Mouse (Mus musculus) c-Kit-positive CD71-positive TER-119-positive erythroid progenitor cells, embryonic 14.5 days (primary cell): Measurements from ENCODE around the gene Kif18b.
A peak's percentile ranks its signal among the peaks of the same experiment; 100 is the strongest.

Source experiments
- DNase-seq: peaks from one replicate; pipeline ENCODE4 v3.0.0-alpha.2; 2013; ENCODE audit warnings: low spot score

Kif18b gene

GRCm38 (mm10) chr11:102937529-102938182 lies 12.7 kb upstream of the Kif18b start:
- no peak for DNase-seq

DNA sequence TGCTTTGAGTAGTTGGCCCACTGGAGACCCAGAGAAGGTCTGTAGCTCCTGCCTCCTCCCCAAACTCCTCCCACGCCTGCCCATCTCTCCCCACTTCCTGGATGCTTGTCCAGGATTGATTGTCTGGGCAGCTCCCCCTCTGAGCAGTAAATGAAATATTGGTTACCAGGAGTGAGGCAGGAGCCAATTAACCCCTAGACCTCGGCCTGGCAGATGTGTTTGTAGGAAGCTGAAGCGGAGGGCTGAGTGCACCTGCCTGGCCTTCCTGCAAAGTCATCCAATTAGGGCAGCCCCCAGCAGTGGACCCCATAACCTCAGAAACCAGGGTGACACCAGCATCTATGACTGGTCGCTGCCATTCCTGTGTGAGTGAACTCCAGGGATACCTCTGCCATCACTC lies 11.3 kb upstream of the Kif18b start:
- no peak for DNase-seq

DNA sequence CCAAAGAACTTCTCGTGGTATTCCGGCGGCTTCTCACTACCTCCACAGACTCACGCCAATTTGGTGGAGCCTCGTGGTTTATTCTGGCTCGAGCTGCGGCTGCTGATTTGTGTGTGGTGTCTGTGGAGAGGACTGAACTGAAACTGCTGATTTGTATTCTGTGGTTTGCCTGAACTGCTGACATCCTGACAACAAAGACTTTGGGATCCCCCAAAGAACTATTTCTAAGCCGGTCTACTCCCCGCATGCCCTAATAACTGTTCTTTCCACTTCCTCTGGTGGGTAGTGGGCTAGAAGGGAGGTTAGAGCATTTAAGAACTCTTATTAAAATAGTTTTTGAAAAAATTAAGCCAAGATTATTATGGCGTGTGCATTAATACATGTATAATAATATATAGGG lies 5.7 kb upstream of the Kif18b start:
- DNase-seq = no peak

DNA sequence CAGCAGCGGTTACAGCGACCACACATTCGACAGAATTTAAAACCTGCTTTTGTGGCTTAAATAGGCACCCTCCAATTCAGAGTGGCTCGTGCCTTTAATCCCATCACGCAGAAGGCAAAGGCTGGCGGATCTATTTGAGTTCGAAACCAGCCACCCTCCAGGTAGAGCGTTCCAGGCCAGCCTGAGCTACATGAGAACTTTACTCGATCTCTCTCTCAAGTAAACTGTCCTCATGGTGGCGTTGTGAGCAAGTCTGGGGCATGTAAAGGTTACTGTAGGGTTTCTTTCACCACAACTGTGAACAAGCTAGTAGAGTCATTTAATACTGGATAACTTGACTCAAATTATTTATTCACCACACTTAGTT lies 410 bp upstream of the Kif18b start:
- DNase-seq = peak; percentile 70

DNA sequence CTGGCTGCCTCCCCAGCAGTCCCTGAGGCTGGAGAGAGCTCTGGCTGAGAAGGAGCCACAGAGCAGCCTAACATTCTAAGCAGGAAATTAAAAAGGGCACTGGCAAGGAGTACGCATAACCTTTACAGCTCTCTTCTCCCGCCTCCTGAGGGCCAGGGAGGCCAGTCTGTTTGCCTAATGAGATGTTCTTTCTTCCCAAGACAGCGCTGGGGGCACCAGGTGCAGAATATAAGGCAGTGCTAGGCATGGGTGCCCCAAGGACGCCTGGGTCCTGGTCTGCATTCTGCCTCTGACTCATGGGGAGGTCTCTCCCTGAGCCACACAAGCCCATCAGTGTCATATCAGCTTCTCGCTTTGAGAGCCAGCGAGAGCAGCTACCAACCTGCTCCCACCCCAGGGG lies 3.4 kb downstream of the Kif18b start:
- no peak for DNase-seq

DNA sequence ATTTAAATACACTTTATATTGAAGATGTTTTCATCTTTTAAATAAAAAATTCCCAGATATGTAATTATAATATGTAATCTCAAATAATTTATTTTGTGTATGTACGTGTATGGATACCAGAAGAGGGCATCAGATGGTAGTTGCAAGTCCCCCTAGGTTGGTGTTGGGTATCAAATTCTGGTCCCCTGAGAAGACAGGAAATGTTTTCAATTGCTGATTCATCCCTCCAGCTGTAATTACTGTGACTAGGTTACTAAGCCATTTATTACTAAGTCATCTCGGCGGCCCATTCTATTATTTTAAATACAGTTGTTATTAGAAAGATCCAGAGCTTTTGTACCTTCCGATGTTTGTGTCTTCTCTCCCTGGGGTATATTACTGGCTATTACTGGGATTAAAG lies 6.8 kb downstream of the Kif18b start:
- DNase-seq = no peak

DNA sequence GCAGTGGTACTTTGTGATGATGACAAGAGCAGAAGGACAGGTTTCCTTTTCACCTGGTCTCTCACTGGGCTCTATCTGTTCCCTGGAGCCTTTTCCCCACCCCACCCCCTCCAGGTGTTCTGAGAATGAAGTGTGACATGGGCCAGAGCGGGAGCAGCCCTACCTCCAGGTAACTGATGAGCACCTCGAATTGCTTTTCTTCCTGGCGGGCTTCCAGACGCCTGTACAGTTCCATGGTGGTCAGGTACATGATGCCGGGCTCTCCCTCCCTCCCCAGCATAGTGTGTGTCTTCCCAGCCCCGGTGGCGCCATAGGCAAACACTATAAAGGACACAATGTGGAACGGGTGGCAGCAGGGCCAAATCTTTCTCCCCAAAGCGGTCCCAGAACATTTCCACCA lies 9.5 kb downstream of the Kif18b start:
- no peak for DNase-seq

- no peak for DNase-seq
Observed at GRCm38 (mm10) chr11:102911376-102911775, 13.5 kb downstream of the Kif18b start.

DNA sequence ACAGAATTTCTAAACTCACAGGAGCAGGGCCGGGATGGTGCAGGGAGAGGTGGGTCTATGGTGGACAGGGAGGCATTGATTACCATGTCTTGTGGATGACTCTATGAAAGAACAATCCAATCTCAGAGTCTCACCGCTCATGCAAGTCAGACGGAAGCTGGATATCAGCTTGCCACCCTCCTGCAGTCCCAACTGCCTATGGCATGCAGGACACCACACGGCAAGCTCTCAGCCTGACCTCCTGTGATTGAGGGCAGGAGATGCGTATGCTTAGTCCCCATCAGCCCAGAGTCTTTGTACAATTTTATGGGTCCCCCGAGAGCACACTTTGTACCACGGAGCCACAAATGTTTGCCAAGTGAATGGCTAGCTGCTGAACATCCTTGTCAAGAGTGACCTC lies 21.3 kb downstream of the Kif18b start:
- DNase-seq = no peak

DNA sequence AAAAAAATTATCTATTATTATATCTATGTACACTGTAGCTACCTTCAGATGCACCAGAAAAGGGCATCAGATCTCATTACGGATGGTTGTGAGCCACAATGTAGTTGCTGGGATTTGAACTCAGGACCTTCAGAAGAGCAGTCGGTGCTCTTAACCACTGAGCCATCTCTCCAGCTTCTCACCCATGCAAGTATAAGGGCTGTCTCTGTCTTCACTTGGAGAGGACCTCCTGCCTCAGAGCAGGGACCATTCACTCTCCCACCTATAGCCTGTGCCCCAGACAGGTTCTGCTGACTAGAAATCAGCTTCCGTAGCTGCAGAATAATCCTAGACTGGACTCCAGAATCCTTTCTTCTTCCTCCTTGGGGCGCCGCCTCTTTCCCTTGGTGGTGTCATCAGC lies 22.8 kb downstream of the Kif18b start:
- DNase-seq = no peak

DNA sequence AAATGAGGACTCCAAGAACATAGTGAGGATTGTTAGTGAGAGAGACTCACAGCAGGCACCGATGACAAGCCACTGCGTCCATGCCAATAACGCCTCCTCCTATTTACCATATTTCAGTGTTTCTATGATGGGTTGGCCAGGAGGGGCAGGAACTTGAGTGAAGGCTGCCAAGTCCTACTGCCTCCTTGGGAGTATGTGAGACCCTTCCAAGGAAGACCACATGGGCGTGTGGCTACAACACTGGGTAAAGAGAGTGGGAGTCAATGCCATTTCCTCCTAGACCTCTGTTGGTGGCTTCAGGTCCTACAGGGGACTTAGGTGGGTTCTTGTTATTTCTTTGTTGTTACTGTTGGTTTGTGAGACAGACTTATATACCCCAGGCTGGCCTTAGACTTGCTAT lies 23.7 kb downstream of the Kif18b start:
- DNase-seq = no peak

DNA sequence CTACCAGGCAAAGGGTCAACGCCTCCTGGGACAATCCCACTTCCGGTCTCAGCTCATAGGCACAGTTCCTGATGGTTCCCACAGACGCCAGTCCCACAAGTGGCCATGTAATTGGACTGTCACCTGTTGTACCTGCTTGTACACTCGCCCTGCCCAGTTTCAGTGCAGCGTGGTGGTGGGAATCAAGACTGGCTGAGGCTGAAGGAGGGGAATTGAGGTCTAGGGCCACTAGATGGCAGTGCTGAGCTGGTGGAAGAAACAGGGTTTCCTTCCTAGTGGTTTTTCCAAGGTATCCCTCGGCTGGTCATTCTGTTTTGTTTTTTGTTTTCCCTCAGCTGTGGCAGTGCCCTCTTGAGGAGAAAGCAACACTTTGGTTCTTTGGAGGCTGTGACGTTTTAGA lies 24.2 kb downstream of the Kif18b start, which contains the start of gene Gfap:
TSS of gene Gfap (minus strand) at position 150 of the 400 bp plus-strand sequence.
- DNase-seq = peak; percentile 72

DNA sequence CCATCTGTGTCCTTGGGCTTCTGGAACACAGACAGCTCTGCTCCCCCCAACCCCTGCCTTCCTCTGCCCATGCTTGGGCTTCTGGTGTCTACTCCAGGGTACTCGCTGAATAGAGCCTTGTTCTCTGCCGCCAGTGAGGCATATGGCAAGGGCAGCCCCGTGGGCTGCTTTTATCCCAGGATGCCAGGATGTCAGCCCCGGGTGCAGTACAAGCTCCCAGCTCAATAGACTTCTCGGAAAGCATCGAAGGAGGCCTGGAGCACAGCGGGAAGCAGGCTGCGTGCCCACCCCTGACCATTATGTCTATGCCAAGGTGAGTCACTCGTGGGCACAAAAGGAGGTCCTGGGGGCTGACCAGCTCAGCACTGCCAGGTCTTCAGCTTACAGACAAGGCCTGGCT lies 26.5 kb downstream of the Kif18b start:
- DNase-seq = no peak

DNA sequence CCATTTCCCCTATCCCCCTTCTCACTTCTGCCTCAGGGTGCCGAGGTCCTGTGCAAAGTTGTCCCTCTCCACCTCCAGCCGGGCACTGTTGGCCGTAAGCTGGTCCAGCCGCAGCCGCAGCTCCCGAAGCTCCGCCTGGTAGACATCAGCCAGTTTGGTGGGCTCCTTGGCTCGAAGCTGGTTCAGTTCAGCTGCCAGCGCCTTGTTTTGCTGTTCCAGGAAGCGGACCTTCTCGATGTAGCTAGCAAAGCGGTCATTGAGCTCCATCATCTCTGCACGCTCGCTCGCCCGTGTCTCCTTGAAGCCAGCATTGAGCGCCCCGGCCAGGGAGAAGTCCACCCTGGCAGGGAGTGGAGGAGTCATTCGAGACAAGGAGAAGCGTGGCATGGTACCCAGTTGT lies 28.3 kb downstream of the Kif18b start:
- DNase-seq = no peak

DNA sequence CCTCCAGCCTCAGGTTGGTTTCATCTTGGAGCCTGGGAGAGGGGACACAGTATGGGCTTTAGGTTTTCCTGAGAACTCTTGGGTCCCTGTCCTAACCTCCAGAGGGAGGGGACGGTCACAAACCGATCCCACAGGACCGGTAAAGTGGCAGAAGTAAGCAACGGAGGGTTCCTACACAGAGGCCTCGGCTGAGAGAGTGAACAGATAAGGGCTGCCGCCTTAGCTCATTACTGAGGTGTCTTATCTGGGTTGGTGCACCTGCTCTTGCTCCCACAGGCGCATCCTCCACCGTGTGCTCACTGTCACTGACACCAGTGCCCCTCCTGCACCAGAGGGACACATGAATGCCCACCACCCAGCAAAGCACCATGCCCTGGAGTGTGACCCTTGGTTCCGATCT lies 29.1 kb downstream of the Kif18b start:
- DNase-seq = peak; percentile 85

- DNase-seq = no peak
Observed at GRCm38 (mm10) chr11:102894716-102895115, 30.2 kb downstream of the Kif18b start.

DNA sequence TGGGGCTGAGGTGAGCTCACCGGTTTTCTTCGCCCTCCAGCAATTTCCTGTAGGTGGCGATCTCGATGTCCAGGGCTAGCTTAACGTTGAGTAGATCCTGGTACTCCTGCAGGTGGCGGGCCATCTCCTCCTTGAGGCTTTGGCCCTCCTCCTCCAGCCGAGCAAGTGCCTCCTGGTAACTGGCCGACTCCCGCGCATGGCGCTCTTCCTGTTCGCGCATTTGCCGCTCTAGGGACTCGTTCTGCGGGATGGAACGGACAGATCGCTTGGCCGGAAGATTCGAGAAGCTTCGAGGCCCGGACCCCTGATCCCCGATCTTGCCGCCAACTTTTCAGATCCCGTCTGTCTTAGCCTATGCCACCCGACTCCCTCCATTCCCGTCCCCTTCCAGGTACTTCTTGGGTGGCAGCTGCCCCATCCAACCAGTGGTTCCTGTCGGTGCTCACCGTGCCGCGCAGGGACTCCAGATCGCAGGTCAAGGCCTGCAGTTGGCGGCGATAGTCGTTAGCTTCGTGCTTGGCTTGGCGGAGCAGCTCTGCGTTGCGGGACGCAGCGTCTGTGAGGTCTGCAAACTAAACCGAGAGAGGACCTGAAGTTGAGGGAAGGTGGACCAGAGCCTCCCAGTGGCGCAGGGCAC lies 31.8 kb downstream of the Kif18b start:
- peak; percentile 82 for DNase-seq

DNA sequence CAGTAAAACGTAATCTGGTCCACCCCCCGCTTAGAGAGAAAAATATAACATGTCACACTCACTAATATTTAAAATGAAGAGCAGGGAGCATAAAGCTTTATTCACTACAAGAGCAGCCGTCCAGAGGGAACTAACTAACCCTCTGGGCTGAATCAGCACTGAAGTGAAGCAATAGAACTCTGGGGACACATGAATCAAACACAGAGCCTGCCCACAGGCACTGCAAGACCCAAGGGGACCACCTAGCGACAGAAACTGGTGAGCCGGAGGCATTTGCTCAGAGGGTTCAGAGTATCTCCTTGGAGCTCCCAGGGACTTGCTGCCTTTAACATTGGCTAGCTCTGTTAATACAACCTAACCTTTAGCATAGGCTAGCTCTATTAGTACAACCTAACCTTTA lies 34.8 kb downstream of the Kif18b start:
- DNase-seq = no peak

GRCm38 (mm10) chr11:102888135-102888534 lies 36.8 kb downstream of the Kif18b start:
- no peak for DNase-seq

DNA sequence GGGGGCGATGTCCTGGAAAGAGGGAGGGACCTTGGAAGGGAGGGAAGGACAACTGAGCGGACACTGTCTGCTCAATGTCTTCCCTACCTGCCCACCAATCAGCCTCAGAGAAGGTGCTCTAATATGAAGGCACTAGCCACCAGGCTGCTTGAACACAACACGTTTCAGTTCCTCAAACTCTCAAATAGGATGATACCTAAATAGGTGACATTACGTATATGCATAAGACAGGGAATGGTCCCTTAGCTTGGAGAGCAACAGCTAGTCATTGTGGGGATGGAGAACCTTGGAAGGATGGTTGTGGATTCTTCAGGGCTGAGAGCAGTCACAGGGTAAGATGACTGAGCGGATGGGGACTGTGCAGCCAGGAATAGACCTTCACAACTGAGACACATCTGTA lies 37.5 kb downstream of the Kif18b start:
- DNase-seq = no peak

DNA sequence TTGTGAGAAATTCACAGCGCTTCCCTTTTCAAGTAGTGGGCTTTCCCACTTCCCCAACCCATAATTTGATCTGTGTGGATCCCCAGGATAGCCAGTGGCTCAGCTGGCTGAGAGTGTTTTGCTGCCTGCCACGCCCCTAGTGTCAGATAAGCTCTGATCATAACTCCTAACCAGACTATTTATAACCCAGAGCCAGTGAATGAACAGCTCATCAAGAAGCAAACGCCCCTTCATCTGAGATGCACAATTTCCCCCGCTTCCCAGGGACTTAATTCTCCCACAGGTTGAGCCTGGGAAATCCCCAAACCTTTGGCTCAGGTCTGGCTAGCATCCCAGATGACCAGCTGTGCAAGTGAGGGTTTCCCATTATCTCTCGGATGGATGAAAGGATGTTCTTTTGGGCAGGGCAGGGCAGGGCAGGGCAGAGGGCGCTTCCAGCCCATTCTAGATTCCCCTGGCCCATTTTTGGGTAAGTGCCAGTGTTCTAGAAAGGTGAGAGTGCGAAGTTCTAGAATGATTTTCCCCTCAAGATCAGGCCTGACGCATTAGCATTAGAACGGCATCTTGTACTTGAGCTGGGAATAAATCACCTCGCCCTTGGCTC lies 40.2 kb downstream of the Kif18b start, which contains the start of gene Fam187a:
TSS of gene Fam187a (plus strand) at position 554 of the 604 bp plus-strand sequence.
- DNase-seq = no peak

DNA sequence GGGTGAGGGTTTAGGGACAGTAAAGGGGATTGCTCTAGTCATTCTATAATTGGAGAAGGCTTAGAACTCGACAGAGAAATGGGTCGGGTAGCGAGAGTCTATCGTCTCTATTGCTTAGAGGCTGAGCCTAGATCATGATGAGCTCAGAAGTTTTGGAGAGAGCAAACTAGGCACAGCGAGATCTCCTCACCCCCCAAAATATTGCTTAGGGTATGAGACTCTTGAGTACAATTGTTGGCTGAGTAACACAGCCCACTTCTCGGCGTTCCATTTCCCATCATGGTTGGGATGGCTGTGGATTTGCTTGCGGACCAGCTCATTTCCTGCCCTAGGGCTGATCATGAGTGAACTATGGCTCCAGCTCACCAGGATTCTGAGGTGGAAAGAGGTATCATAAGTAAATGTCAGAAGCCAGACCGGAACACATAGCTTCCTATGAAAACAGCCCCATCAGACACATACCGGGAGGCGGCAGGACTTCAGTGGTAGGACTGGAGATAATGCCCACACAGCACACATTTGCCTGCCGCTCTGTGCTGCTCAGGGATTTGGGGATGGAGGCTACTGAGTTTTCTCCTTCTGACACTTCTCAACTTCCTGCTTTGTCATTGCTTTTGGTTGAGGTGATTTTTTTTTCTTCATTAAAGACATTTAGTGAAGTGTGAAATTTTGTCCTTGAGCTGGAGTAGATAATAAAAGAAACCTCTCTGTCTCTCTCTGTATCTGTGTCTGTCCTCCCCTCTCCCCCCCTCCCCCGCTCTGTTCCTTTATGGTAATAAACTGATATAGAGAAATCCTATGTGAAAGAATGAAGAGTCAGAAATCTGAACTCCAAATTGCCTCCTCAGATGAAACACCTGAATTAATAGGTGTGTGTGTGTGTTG lies 43.4 kb downstream of the Kif18b start:
- DNase-seq = no peak
